Mouse (Mus musculus) megakaryocyte, embryonic 14.5 days (primary cell): Measurements from ENCODE around the gene Lyrm7.

ENCODE experiments used
- FLI1 ChIP-seq: IDR thresholded peaks from 2 replicates; pipeline ENCODE4 v1.6.1; 2012; ENCODE audit warnings: low read length, inconsistent platforms, mixed read lengths
- GATA1 ChIP-seq: IDR thresholded peaks from 3 replicates; pipeline ENCODE4 v1.6.1; 2012; ENCODE audit warnings: mixed read lengths, low read length, inconsistent platforms, borderline replicate concordance

- TF ChIP-seq GATA1 (no peak), FLI1 (no peak)
These were observed 15.3 kb upstream of the Lyrm7 start for GRCm38 (mm10) chr11:54876031-54876430.
